Mouse (Mus musculus): ENCODE measurements around the gene Grpel1.

The Grpel1 gene

DNA sequence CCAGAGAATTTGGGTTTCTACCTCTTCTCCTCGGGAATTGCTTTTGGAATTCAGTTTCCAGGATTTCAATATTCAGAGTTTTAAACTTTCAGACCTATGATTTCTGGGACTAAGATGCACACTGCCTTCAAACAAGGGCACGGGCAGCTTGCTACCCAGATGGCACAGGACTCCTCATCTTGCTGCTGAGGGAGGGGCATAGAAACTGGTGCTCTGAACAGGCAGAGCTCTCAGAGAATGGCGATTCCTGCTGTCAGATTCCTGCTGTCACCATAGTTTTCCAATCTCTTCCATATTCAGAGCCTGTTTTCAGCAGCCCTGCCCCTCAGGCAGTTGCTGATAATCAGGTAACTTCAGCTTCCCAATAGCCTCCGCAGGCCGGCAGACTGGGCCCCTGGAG lies 50.8 kb downstream of the Grpel1 start:
- DNase-seq = no peak

DNA sequence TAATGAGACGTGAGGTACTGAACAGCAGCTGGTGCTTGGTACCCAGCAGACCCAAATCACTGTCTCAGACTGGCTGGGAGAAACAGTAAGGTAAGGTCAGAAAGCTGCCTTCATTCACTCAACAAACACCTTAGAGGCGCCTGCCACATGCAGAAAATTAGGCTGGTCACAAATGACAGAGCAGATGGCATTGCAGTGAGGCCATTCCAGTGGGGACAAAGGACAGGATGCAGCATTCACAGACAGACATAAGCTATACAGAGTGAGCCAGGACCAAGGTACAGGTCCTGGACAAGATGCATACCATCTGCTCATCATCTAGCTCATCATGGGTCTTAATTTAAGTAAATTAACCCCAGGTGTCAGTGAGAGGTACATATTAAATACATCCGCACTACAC lies 52.8 kb downstream of the Grpel1 start:
- DNase-seq = no peak

GRCm38 (mm10) chr5:36519751-36520150 lies 55.0 kb downstream of the Grpel1 start:
- peak; percentile 45 for DNase-seq

DNA sequence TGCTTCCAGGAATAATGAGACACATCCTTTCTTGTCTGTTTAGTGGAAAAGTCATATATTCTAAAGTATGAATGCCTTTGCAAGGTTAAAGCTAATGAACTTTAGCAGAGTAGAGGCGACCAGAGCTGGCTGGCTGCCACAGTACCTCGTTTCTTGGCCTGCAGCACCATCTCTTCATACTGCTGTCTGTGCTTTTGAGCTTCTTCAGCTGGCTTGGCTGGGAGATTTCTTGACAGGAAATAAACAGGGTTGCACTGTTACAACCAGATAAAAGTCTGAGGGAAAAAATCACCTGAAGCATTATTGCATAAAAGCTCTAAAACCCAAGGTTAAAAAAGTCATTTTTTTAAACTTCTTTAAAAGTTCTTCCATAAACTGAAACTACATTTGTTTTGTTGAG lies 58.0 kb downstream of the Grpel1 start:
- no peak for DNase-seq

GRCm38 (mm10) chr5:36523219-36523703 lies 58.5 kb downstream of the Grpel1 start:
- DNase-seq = no peak
